Mouse (Mus musculus) heart, embryonic 14.5 days (tissue): ENCODE results near the gene Cdc37. TPM values are rescaled to one million over a fixed set of nuclear protein-coding genes. Genes with fewer than 3 reads are reported as not detected.
A peak's percentile ranks its signal among the peaks of the same experiment; 100 is the strongest.

ENCODE experiments used
- ATAC-seq: fragments of 200-750 bp; cut with Nextera tagmentation; 2 replicates; pipeline ENCODE4 v1.8.0; 2017; ENCODE audit warnings: low read depth, moderate TSS enrichment; ENCODE audit not compliant: insufficient number of reproducible peaks, insufficient read depth, low FRiP score
- H3K27ac ChIP-seq, 2 experiments: fragments of 200-500 bp in 1 of 2; fragments of 300-500 bp in 1 of 2; sonication (generic) in 1 of 2; replicated peaks in 1 of 2; 2 replicates each; pipeline ENCODE4 v1.5.1; 2012 to 2014; ENCODE audit warnings: low read depth in 2 of 2, low read length in 2 of 2, control low read depth in 1 of 2, mild to moderate bottlenecking in 1 of 2, mixed read lengths in 1 of 2; ENCODE audit not compliant: control insufficient read depth in 1 of 2, insufficient read depth in 1 of 2
- H3K27me3 ChIP-seq: fragments of 300-500 bp; sonication (generic); 2 replicates; pipeline ENCODE4 v1.6.1; 2014; ENCODE audit warnings: mild to moderate bottlenecking, low read length, control low read depth; ENCODE audit not compliant: control insufficient read depth, insufficient read depth
- H3K36me3 ChIP-seq: fragments of 300-500 bp; sonication (generic); 2 replicates; pipeline ENCODE4 v1.6.1; 2014; ENCODE audit warnings: mild to moderate bottlenecking, control low read depth, low read length, mixed read lengths; ENCODE audit not compliant: control insufficient read depth, insufficient read depth
- H3K4me1 ChIP-seq, 2 experiments: fragments of 200-500 bp in 1 of 2; fragments of 300-500 bp in 1 of 2; sonication (generic) in 1 of 2; 2 replicates each; pipeline ENCODE4 v1.6.1; 2012 to 2014; ENCODE audit warnings: low read length in 2 of 2, control low read depth in 1 of 2, mixed read lengths in 1 of 2; ENCODE audit not compliant: control insufficient read depth in 2 of 2, insufficient read depth in 2 of 2
- H3K4me2 ChIP-seq: fragments of 300-500 bp; sonication (generic); 2 replicates; pipeline ENCODE4 v1.6.1; 2014; ENCODE audit warnings: mild to moderate bottlenecking, low read length
- H3K4me3 ChIP-seq, 2 experiments: fragments of 200-500 bp in 1 of 2; fragments of 300-500 bp in 1 of 2; sonication (generic) in 1 of 2; 2 replicates each; pipeline ENCODE4 v1.5.1; 2012 to 2014; ENCODE audit warnings: low read length in 2 of 2, mild to moderate bottlenecking in 2 of 2, control low read depth in 1 of 2, low read depth in 1 of 2, moderate library complexity in 1 of 2; ENCODE audit not compliant: control insufficient read depth in 1 of 2, insufficient read depth in 1 of 2
- H3K9ac ChIP-seq: fragments of 300-500 bp; sonication (generic); 2 replicates; pipeline ENCODE4 v1.6.1; 2014; ENCODE audit warnings: mild to moderate bottlenecking, low read length
- H3K9me3 ChIP-seq: fragments of 300-500 bp; sonication (generic); 2 replicates; pipeline ENCODE4 v1.6.1; 2016; ENCODE audit warnings: low read length, control low read depth; ENCODE audit not compliant: control insufficient read depth
- WGBS: fragments of 180-500 bp; shearing (Covaris S2); extraction: QIAGEN DNeasy Blood & Tissue Kit; methylation state at CpG from one replicate; pipeline ENCODE4 v1.1.7; 2014; 5-methylcytosine and 5-hydroxymethylcytosine counted together
- polyA plus RNA-seq: library from polyadenylated mRNA; unstranded; fragments of >200 nt; fragmentation: Nextera tagmentation; extraction: Ambion mirVana; gene quantifications from 2 replicates; pipeline ENCODE4 v1.2.1, GENCODE M21; 2014

Gene Cdc37
- polyA plus RNA-seq, 1 experiment from 2014 or later: 212 TPM

DNA sequence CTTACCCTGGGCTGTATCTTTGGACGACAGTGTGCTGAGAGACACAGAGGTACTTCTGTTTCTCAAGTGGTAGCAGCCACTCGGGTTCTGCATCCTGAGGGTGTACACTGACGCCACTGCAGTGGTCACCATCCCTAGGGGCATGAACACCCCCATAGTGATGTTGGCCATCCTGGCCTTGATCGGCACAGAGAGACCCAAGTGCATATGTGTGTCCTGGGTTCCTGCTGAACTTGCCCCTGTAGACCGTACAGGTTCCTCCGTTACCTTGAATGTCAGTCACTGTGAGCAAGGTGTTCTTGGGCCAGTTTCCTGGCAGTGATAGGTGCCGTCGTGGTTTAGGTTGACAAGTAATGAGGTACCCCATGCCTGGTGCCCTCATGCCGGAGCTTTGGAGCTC is 56.4 kb downstream of the Cdc37 start:
- WGBS: 93% methylated on average over 9 of the region's 9 CpGs

DNA sequence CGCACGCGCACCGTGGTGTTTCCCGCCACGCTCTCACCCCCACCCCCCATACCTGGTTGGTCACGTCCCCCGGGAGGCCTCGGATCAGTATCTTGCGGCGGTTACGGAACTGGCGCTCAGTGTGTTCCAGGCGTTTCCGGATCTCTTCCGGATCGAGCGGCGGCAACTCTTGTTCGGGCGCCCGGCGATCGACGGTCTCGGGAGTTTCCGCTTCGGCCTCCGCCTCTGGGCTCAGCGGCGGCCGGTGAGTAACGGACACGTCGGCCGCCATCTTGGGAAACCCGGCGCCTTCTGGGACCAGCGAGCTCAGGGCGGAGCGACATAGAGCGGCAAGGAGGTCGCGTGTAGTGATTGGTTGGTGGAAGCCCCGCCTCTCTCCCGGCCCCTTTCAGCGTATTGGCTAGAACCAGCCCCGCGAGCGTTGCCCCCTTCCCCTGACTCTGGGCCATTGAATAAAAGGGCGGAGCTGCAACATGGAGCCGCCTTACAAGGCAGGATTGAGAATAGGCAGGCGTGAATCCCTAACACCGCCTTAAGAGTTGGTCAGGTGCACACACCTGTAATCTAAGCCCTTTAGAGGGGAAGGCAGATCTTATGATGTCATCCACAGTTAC is 58.0 kb downstream of the Cdc37 start, which contains the start of the genes Gm38431 and Raver1:
Gene Gm38431 (minus strand): TSS at position 291 of the 614 bp plus-strand sequence.
Gene Raver1 (minus strand): TSS at position 302 of the 614 bp plus-strand sequence.
- H3K4me3 ChIP-seq: peak within 1 kb of the TSS; percentile 84 to 85
- H3K4me1 ChIP-seq: peaks cover 6 to 24% of the 10 kb centered on the region in 2 experiments
- H3K36me3 ChIP-seq: peaks cover 42% of the 10 kb centered on the region
- H3K27me3 ChIP-seq: no peaks in the 10 kb centered on the region
- peak within 1 kb of the TSS; percentile 90 for H3K4me2 ChIP-seq
- peak within 1 kb of the TSS; percentile 87 for H3K9ac ChIP-seq
- WGBS: under 1% methylated on average over 54 of the region's 54 CpGs
- H3K27ac ChIP-seq: peak within 1 kb of the TSS; percentile 88 to 92
- no peaks in the 10 kb centered on the region for H3K9me3 ChIP-seq
- ATAC-seq: peak; percentile 98

More for the DNA sequence above, 56.4 kb downstream of the Cdc37 start:
- Histone ChIP-seq H3K27me3 (no peaks in the 10 kb centered on the region), H3K27ac (no peak overlapping the region), H3K9ac (no peak overlapping the region), H3K36me3 (peaks cover 26% of the 10 kb centered on the region), H3K4me2 (no peak overlapping the region), H3K4me1 (peaks cover 8 to 31% of the 10 kb centered on the region in 2 experiments), H3K4me3 (no peak overlapping the region), H3K9me3 (no peaks in the 10 kb centered on the region)
- no peak for ATAC-seq

DNA sequence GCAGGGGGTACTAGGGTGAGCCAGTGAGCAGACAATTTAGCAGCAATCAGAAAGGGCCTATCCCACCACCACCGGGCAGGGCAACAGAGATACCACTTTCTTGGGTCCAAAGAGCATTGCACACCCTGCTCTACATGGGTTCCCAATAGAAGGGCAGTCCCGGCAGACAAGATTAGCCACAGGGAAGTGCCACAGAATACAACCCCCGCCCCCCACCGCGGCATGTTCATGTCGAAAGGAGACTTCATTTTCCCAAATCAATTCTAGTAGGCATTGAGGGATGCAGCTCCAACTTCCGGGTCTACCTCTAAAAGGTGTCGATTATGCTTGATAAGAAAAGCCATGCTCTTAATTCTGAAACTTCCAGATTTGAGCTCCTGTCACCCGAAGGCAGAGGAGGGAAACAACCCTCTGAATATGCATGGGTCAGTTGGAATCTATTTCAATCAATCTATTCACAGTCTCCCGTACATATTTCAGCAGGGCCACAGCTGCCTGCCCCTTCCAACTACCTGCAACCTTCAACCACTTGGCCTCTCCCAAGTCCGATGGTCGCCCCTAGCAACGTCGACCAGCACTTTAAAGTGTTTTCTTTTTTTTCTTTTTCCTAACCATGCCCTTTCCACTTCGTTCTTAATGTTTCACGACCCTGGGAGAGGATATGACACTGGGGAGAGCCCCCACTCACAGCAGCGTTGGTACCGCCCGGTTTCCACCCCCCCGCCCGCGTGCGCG is 58.6 kb downstream of the Cdc37 start:
- peak overlapping the region; percentile 90 for H3K4me2 ChIP-seq
- no peaks in the 10 kb centered on the region for H3K9me3 ChIP-seq
- H3K27ac ChIP-seq: peak overlapping the region; percentile 88 to 92; a peak in 3 of 4 replicates
- H3K36me3 ChIP-seq: peaks cover 49% of the 10 kb centered on the region
- H3K4me1 ChIP-seq: peaks cover 6 to 24% of the 10 kb centered on the region in 2 experiments
- peak overlapping the region; percentile 84 to 85 for H3K4me3 ChIP-seq
- 3% methylated on average over 24 of the region's 24 CpGs for WGBS
- no peak for ATAC-seq
- peak overlapping the region; percentile 87 for H3K9ac ChIP-seq
- H3K27me3 ChIP-seq: no peaks in the 10 kb centered on the region

DNA sequence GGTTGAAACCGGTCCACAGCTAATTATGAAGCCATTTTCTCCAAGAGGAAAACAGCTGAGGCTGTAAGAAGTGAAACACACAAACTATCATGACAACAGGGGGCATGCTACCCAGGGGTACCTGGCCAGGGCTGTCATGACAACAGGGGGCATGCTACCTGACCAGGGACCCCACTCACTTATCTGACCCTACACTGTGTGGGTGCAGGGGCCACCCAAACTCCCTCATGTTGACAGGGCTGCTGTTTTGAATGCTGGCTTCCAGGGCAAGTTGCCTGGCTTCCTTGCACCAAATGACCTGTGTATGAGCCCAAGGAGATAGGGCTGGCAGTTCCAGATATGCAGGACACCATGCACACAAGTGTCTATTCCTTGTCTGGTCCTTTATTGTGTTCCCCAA is 59.2 kb downstream of the Cdc37 start:
- H3K9ac ChIP-seq: peak overlapping the region; percentile 87
- peaks cover 55% of the 10 kb centered on the region for H3K36me3 ChIP-seq
- H3K27ac ChIP-seq: 0 out of 4 replicates have a peak overlapping the region, but pooled peaks of 1 of the 2 experiments have one; percentile 92
- peak overlapping the region; percentile 84 to 85 for H3K4me3 ChIP-seq
- H3K4me2 ChIP-seq: peak overlapping the region; percentile 90
- peaks cover 6 to 24% of the 10 kb centered on the region in 2 experiments for H3K4me1 ChIP-seq
- ATAC-seq: no peak
- 81% methylated on average over 1 of the region's 1 CpGs for WGBS
- H3K9me3 ChIP-seq: no peaks in the 10 kb centered on the region
- no peaks in the 10 kb centered on the region for H3K27me3 ChIP-seq

DNA sequence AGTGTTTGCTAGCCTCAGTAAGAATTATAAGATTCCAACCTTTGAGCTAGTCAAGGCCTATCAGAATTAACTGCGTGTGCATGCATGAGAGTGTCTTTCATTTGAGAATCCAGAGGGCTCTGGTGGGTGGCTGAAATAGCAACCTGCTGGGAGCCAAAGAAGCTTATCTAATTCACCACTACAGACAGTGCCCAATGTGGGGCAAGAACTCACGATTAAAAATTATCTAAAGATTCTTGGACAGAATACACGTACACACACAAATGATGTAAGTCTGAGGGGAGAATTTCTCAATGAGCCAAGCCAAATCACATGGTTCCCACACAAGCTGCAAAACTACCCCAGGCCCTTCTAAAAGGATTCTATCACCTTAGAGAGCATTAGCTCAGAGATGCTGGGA is 66.5 kb downstream of the Cdc37 start:
- Histone ChIP-seq H3K4me1 (0 out of 4 replicates have a peak, but pooled peaks cover 0 to 4% of the 10 kb centered on the region in 2 experiments), H3K9me3 (no peaks in the 10 kb centered on the region), H3K4me2 (no peak overlapping the region), H3K36me3 (peaks cover 97% of the 10 kb centered on the region), H3K27me3 (no peaks in the 10 kb centered on the region), H3K9ac (no peak overlapping the region), H3K27ac (no peak overlapping the region), H3K4me3 (no peak overlapping the region)
- WGBS: 47% methylated on average over 3 of the region's 3 CpGs
- ATAC-seq: no peak

Other genes with a start within 250 kb of the Cdc37 start
- gene Dnmt1, start 190.1 kb downstream of the Cdc37 start, polyA plus RNA-seq: 35.2 and 39.4 TPM in 2 replicates
- gene S1pr2, start 173.2 kb downstream of the Cdc37 start, polyA plus RNA-seq: 20.1 and 21.5 TPM in 2 replicates
- gene Mrpl4, start 147.2 kb downstream of the Cdc37 start, polyA plus RNA-seq: 151 and 160 TPM in 2 replicates
- gene Icam1, start 134.0 kb downstream of the Cdc37 start, polyA plus RNA-seq: 13.9 and 14.4 TPM in 2 replicates
- gene Icam4, start 120.6 kb downstream of the Cdc37 start, polyA plus RNA-seq: 1.3 and 1.9 TPM in 2 replicates
- gene Icam5, start 117.9 kb downstream of the Cdc37 start, polyA plus RNA-seq: 0.08 TPM in 1 of 2 replicates, not detected in the other
- gene Zglp1, start 82.9 kb downstream of the Cdc37 start, polyA plus RNA-seq: 1.1 TPM in 1 of 2 replicates, not detected in the other
- gene Gm49373, start 76.9 kb downstream of the Cdc37 start, polyA plus RNA-seq: 0.12 and 0.49 TPM in 2 replicates
- 45.1 and 50.8 TPM in 2 replicates for gene Fdx1l, start 76.4 kb downstream of the Cdc37 start, polyA plus RNA-seq
- gene Gm38431, start 58.0 kb downstream of the Cdc37 start, polyA plus RNA-seq: 1.3 and 1.4 TPM in 2 replicates
- gene Raver1, start 58.0 kb downstream of the Cdc37 start, polyA plus RNA-seq: 43.9 and 44.9 TPM in 2 replicates
- gene Tyk2, start 18.7 kb downstream of the Cdc37 start, polyA plus RNA-seq: 11.2 and 11.9 TPM in 2 replicates
- gene Pde4a, start 15.7 kb upstream of the Cdc37 start, polyA plus RNA-seq: 11.0 and 11.8 TPM in 2 replicates
- gene Keap1, start 89.4 kb upstream of the Cdc37 start, polyA plus RNA-seq: 31.5 and 32.3 TPM in 2 replicates
- 0.18 and 0.26 TPM in 2 replicates for gene S1pr5, start 98.5 kb upstream of the Cdc37 start, polyA plus RNA-seq
- gene Atg4d, start 115.3 kb upstream of the Cdc37 start, polyA plus RNA-seq: 47.2 and 51.4 TPM in 2 replicates
- gene Kri1, start 138.0 kb upstream of the Cdc37 start, polyA plus RNA-seq: 7.6 and 12.6 TPM in 2 replicates
- 94.7 and 96.9 TPM in 2 replicates for gene Cdkn2d, start 141.4 kb upstream of the Cdc37 start, polyA plus RNA-seq
- gene Ap1m2, start 162.4 kb upstream of the Cdc37 start, polyA plus RNA-seq: 0.30 TPM in 1 of 2 replicates, not detected in the other
- 66.4 and 67.9 TPM in 2 replicates for gene Slc44a2, start 170.7 kb upstream of the Cdc37 start, polyA plus RNA-seq
- 103 and 109 TPM in 2 replicates for gene Ilf3, start 217.9 kb upstream of the Cdc37 start, polyA plus RNA-seq